Mouse (Mus musculus) bone marrow macrophage, adult 2 months (primary cell): ENCODE data around the gene Ep400.

Experiments used
- CTCF ChIP-seq: IDR thresholded peaks from 2 replicates; pipeline ENCODE4 v1.5.1; 2012; ENCODE audit warnings: low read depth, mild to moderate bottlenecking, low read length, moderate library complexity
- POLR2A ChIP-seq: IDR thresholded peaks from 2 replicates; pipeline ENCODE4 v1.6.1; 2012; ENCODE audit warnings: mild to moderate bottlenecking, low read depth, low read length, borderline replicate concordance

GRCm38 (mm10) chr5:110723543-110723942, 47.0 kb downstream of the Ep400 start:
- TF ChIP-seq CTCF (no peak), POLR2A (no peak)
